Comparison of ENCODE assay signal across 18 mouse cellular contexts in the genomic region with DNA sequence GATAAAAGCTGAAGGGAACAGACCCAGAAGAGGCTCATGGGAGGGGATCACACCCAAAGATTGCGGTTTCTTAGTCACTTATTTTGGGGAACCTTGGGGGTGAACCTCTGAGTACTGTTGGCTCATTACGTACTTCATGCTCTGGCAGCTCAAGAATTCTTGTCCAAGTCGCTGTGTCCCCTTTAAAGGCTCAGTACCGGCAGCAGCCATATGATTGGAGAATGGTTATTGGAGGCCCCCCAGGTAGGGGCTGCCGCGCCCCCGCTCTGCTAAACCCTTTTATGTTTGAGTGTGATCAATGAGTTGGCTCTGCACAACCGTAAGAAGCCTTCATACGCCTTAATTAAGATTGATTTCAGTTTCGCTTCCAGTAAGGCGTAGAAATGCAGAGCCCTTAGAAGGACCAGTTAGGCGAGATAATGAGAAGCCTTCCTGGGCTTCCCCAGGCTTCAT. TPM values are rescaled to one million over a fixed set of nuclear protein-coding genes. Genes with fewer than 3 reads are reported as not detected.
DNase-seq lines count a peak whose midpoint lies in the region; ATAC-seq lines count a peak whose summit lies in the region.
"Had no signal": no experiment of that assay in that cellular context is flagged by ENCODE, and none has a peak within 500 bp of the region (broad histone marks: within the 10 kb centered on the region; RNA-seq: fewer than 3 reads in every experiment).

No protein-coding gene starts in this region.

- no peak overlapping the region for H3K9ac ChIP-seq in hindbrain, embryonic 13.5 days
- H3K9ac ChIP-seq in hindbrain, embryonic 14.5 days: no peak overlapping the region
- H3K9ac ChIP-seq: embryonic facial prominence, embryonic 13.5 days; heart, embryonic 13.5 days had no signal

- 0 out of 2 replicates have a peak, but pooled peaks have one; percentile 16 for ATAC-seq in hindbrain, embryonic 13.5 days (ENCODE audit: low FRiP score)
- ATAC-seq in hindbrain, embryonic 14.5 days (ENCODE audit: low FRiP score): no peak
- ATAC-seq in megakaryocyte, adult 5-6 weeks (ENCODE audit: poor library complexity, severe bottlenecking): peak; percentile 81
- ATAC-seq: midbrain, embryonic 16.5 days had no signal

- 45% methylated on average over 12 of the region's 12 CpGs for WGBS in hindbrain, embryonic 13.5 days
- 40% methylated on average over 12 of the region's 12 CpGs for WGBS in hindbrain, embryonic 14.5 days

- no peak overlapping the region for H3K4me2 ChIP-seq in hindbrain, embryonic 13.5 days
- H3K4me2 ChIP-seq in hindbrain, embryonic 14.5 days (replicated peaks): no peak overlapping the region
- H3K4me2 ChIP-seq: embryonic facial prominence, embryonic 13.5 days; heart, embryonic 13.5 days had no signal

- no peaks in the 10 kb centered on the region for H3K9me3 ChIP-seq in hindbrain, embryonic 13.5 days
- H3K9me3 ChIP-seq in hindbrain, embryonic 14.5 days (ENCODE audit: control insufficient read depth, low read length): no peaks in the 10 kb centered on the region
- H3K9me3 ChIP-seq: embryonic facial prominence, embryonic 13.5 days; heart, embryonic 13.5 days had no signal

- peak overlapping the region; percentile 18 for H3K27ac ChIP-seq in hindbrain, embryonic 13.5 days
- no peak overlapping the region for H3K27ac ChIP-seq in hindbrain, embryonic 14.5 days
- H3K27ac ChIP-seq: embryonic facial prominence, embryonic 13.5 days; heart, embryonic 13.5 days; left cerebral cortex, adult 2 months had no signal

- H3K27me3 ChIP-seq in hindbrain, embryonic 13.5 days: peaks cover 24% of the 10 kb centered on the region; the same call in 1 of the 2 replicates
- no peaks in the 10 kb centered on the region for H3K27me3 ChIP-seq in hindbrain, embryonic 14.5 days (ENCODE audit: control insufficient read depth, insufficient read depth, low read length)
- H3K27me3 ChIP-seq: embryonic facial prominence, embryonic 13.5 days had no signal

- H3K4me3 ChIP-seq in hindbrain, embryonic 13.5 days: no peak overlapping the region
- no peak overlapping the region for H3K4me3 ChIP-seq in hindbrain, embryonic 14.5 days (replicated peaks; ENCODE audit: low read length)
- H3K4me3 ChIP-seq: embryonic facial prominence, embryonic 13.5 days; heart, embryonic 13.5 days; left cerebral cortex, adult 2 months had no signal

- no peak for DNase-seq in hindbrain, embryonic 14.5 days (ENCODE audit: low spot score)
- DNase-seq in CD4-positive helper T cell, adult 2 months (ENCODE audit: low read depth, low spot score): peak; percentile 78
- DNase-seq in T-cell, adult 2 months (ENCODE audit: low spot score): peak; percentile 54
- DNase-seq in left cerebral cortex, adult 8-10 months (ENCODE audit: low spot score in 2 of 2): no peak
- DNase-seq in retina, postnatal 1 day: no peak
- no peak for DNase-seq in layer of hippocampus, adult 11-12 months (ENCODE audit: low spot score)
- DNase-seq: adrenal gland, postnatal 36 days; B cell, adult 2 months; cerebellum, postnatal 25 days; gastrocnemius, postnatal 25 days; heart, postnatal 4 days; lung, adult 18-20 months had no signal

- peaks cover 43% of the 10 kb centered on the region for H3K36me3 ChIP-seq in hindbrain, embryonic 13.5 days
- peaks cover 45% of the 10 kb centered on the region for H3K36me3 ChIP-seq in hindbrain, embryonic 14.5 days (replicated peaks; ENCODE audit: control insufficient read depth, insufficient read depth)

- H3K4me1 ChIP-seq in hindbrain, embryonic 13.5 days (replicated peaks): peaks cover 24% of the 10 kb centered on the region
- H3K4me1 ChIP-seq in hindbrain, embryonic 14.5 days (replicated peaks; ENCODE audit: control insufficient read depth, insufficient read depth, low read length): no peaks in the 10 kb centered on the region
- H3K4me1 ChIP-seq: embryonic facial prominence, embryonic 13.5 days had no signal

RNA-seq across cellular contexts. Expression of gene Nat9, which starts 11.3 kb away (rescaled TPM):
- 21.5 and 22.0 TPM in 2 replicates for polyA plus RNA-seq in hindbrain, embryonic 13.5 days (2015; fragmentation: Nextera tagmentation; extraction: Ambion mirVana)
- 18.2 and 20.0 TPM in 2 replicates for polyA plus RNA-seq in hindbrain, embryonic 14.5 days (2014; fragmentation: Nextera tagmentation; extraction: Ambion mirVana)
- 16.1 and 17.7 TPM in 2 replicates for total RNA-seq in megakaryocyte, adult 5-6 weeks (2015)
- total RNA-seq in megakaryocyte, adult 5-6 weeks (2017): 23.9 and 36.1 TPM in 2 replicates
- total RNA-seq in left cerebral cortex, adult 8-10 months (2022): 10 to 100 TPM; 27.0 to 33.4 (median 29.6) TPM

RNA-seq across cellular contexts. Expression of gene Tmem104, which starts 11.7 kb away (rescaled TPM):
- polyA plus RNA-seq in hindbrain, embryonic 13.5 days (2015; fragmentation: Nextera tagmentation; extraction: Ambion mirVana): 11.2 and 12.1 TPM in 2 replicates
- polyA plus RNA-seq in hindbrain, embryonic 14.5 days (2014; fragmentation: Nextera tagmentation; extraction: Ambion mirVana): 10.7 and 11.7 TPM in 2 replicates
- total RNA-seq in megakaryocyte, adult 5-6 weeks (2015): 23.9 and 25.7 TPM in 2 replicates
- 6.1 and 8.7 TPM in 2 replicates for total RNA-seq in megakaryocyte, adult 5-6 weeks (2017)
- total RNA-seq in left cerebral cortex, adult 8-10 months (2022): 10 to 100 TPM; 14.0 to 24.5 (median 16.9) TPM

RNA-seq across cellular contexts. Expression of gene Slc9a3r1, which starts 35.8 kb away (rescaled TPM):
- 42.2 and 55.2 TPM in 2 replicates for polyA plus RNA-seq in hindbrain, embryonic 13.5 days (2015; fragmentation: Nextera tagmentation; extraction: Ambion mirVana)
- polyA plus RNA-seq in hindbrain, embryonic 14.5 days (2014; fragmentation: Nextera tagmentation; extraction: Ambion mirVana): 60.5 and 65.9 TPM in 2 replicates
- total RNA-seq in megakaryocyte, adult 5-6 weeks (2015): 77.6 and 92.0 TPM in 2 replicates
- 87.5 and 88.7 TPM in 2 replicates for total RNA-seq in megakaryocyte, adult 5-6 weeks (2017)
- 10 to 100 TPM; 63.4 to 73.8 (median 67.8) TPM for total RNA-seq in left cerebral cortex, adult 8-10 months (2022)

Comparison
In these comparisons a context has a peak if more than half of its experiments do, and no peak if none do; other contexts are left out.
1. DNase-seq: peak in CD4-positive helper T cell, adult 2 months (single experiment) and T-cell, adult 2 months (single experiment); none in hindbrain, embryonic 14.5 days (single experiment), left cerebral cortex, adult 8-10 months (0 of 2), retina, postnatal 1 day (single experiment) and layer of hippocampus, adult 11-12 months (single experiment).